9 mouse cellular contexts compared by ENCODE assay signal in the genomic region with DNA sequence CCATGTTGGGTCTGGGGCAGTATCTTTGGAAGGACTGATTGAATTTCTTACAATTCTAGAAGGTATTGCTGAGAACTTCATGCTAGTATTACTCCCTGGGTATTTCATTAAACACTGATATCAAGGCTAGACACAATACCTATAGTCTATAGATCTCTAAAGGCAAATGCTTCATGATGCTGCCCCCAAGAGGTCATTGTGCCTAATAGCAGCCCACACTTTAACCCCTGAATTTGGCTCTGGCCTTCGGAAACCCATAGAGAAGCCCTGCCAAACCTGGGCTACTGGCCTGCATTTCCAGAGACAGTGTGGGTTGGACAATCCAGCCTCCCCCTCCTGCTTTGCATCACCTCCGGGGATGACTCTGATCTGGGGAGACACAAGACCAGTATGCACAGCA. TPM values are rescaled to one million over a fixed set of nuclear protein-coding genes. Genes with fewer than 3 reads are reported as not detected.
A peak's percentile ranks its signal among the peaks of the same experiment; 100 is the strongest.
DNase-seq lines count a peak whose midpoint lies in the region; ATAC-seq and TF ChIP-seq lines count a peak whose summit lies in the region.
"Had no signal": no experiment of that assay in that cellular context is flagged by ENCODE, and none has a peak within 500 bp of the region (broad histone marks: within the 10 kb centered on the region; RNA-seq: fewer than 3 reads in every experiment).

No protein-coding gene starts in this region.

- peak; percentile 1 for DNase-seq in cerebellum, adult 9-10 months
- DNase-seq in cerebellum, adult 9-11 months = no peak
- peak; percentile 39 for DNase-seq in limb, embryonic 11.5 days (ENCODE audit: low spot score)
- no peak for DNase-seq in limb, embryonic 10.5 days (ENCODE audit: low spot score)
- DNase-seq in ZHBTc4 (ENCODE audit: low read depth, low spot score) = peak; percentile 56
- DNase-seq in limb, embryonic 14.5 days (ENCODE audit: low spot score) = peak; percentile 36
- no peak for DNase-seq in spleen, postnatal 14 days (ENCODE audit: low spot score in 2 of 2)
- no peak for DNase-seq in spleen, adult 18-20 months
- DNase-seq: liver, embryonic 13.5 days had no signal

- H3K4me1 ChIP-seq in limb, embryonic 11.5 days (ENCODE audit: control insufficient read depth, insufficient read depth, low read length) = no peaks in the 10 kb centered on the region
- 0 out of 2 replicates have a peak, but pooled peaks cover 3% of the 10 kb centered on the region for H3K4me1 ChIP-seq in limb, embryonic 10.5 days
- H3K4me1 ChIP-seq in limb, embryonic 14.5 days (ENCODE audit: control insufficient read depth, insufficient read depth, low read length) = no peaks in the 10 kb centered on the region
- H3K4me1 ChIP-seq: liver, embryonic 13.5 days had no signal

- TF ChIP-seq POLR2A in limb, embryonic 14.5 days (IDR thresholded peaks at IDR 0.05; ENCODE audit: borderline replicate concordance, extremely low read depth, insufficient read depth, insufficient read length) = no peak

- H3K9ac ChIP-seq in limb, embryonic 11.5 days (ENCODE audit: low read length) = no peak overlapping the region
- no peak overlapping the region for H3K9ac ChIP-seq in limb, embryonic 14.5 days (ENCODE audit: low read depth, low read length, severe bottlenecking)
- H3K9ac ChIP-seq: liver, embryonic 13.5 days had no signal

- H3K9me3 ChIP-seq in limb, embryonic 11.5 days (ENCODE audit: control insufficient read depth, low read length) = no peaks in the 10 kb centered on the region
- H3K9me3 ChIP-seq in limb, embryonic 10.5 days (replicated peaks) = no peaks in the 10 kb centered on the region
- H3K9me3 ChIP-seq in limb, embryonic 14.5 days (ENCODE audit: control insufficient read depth, low read length) = no peaks in the 10 kb centered on the region
- H3K9me3 ChIP-seq: liver, embryonic 13.5 days had no signal

- WGBS in limb, embryonic 11.5 days = 29% methylated on average over 2 of the region's 2 CpGs
- 34% methylated on average over 2 of the region's 2 CpGs for WGBS in limb, embryonic 10.5 days
- WGBS in limb, embryonic 14.5 days = 30% methylated on average over 2 of the region's 2 CpGs

- no peaks in the 10 kb centered on the region for H3K27me3 ChIP-seq in limb, embryonic 11.5 days (ENCODE audit: control insufficient read depth, insufficient read depth, low read length)
- H3K27me3 ChIP-seq in limb, embryonic 10.5 days (ENCODE audit: low read depth, poor library complexity, severe bottlenecking) = no peaks in the 10 kb centered on the region
- H3K27me3 ChIP-seq in limb, embryonic 14.5 days (ENCODE audit: control insufficient read depth, insufficient read depth, low read length) = no peaks in the 10 kb centered on the region
- H3K27me3 ChIP-seq: liver, embryonic 13.5 days had no signal

- ATAC-seq in limb, embryonic 11.5 days (ENCODE audit: insufficient number of reproducible peaks, low FRiP score, low TSS enrichment, low read depth) = no peak
- no peak for ATAC-seq in limb, embryonic 14.5 days (ENCODE audit: low FRiP score, low read depth)

- H3K27ac ChIP-seq in limb, embryonic 11.5 days (replicated peaks; ENCODE audit: low read depth, low read length) = no peak overlapping the region
- H3K27ac ChIP-seq in limb, embryonic 10.5 days = no peak overlapping the region
- no peak overlapping the region for H3K27ac ChIP-seq in limb, embryonic 14.5 days (replicated peaks; ENCODE audit: low read depth, low read length)
- H3K27ac ChIP-seq: liver, embryonic 13.5 days had no signal

- H3K4me3 ChIP-seq in limb, embryonic 11.5 days (ENCODE audit: low read depth, low read length) = no peak overlapping the region
- no peak overlapping the region for H3K4me3 ChIP-seq in limb, embryonic 10.5 days
- no peak overlapping the region for H3K4me3 ChIP-seq in limb, embryonic 14.5 days (replicated peaks; ENCODE audit: low read length)
- H3K4me3 ChIP-seq: liver, embryonic 13.5 days had no signal

- no peak overlapping the region for H3K4me2 ChIP-seq in limb, embryonic 11.5 days (ENCODE audit: low read depth, severe bottlenecking)
- H3K4me2 ChIP-seq in limb, embryonic 14.5 days (replicated peaks; ENCODE audit: low read depth, low read length, severe bottlenecking) = no peak overlapping the region
- H3K4me2 ChIP-seq: liver, embryonic 13.5 days had no signal

- no peaks in the 10 kb centered on the region for H3K36me3 ChIP-seq in limb, embryonic 11.5 days (ENCODE audit: control insufficient read depth, insufficient read depth, low read length)
- no peaks in the 10 kb centered on the region for H3K36me3 ChIP-seq in limb, embryonic 10.5 days
- no peaks in the 10 kb centered on the region for H3K36me3 ChIP-seq in limb, embryonic 14.5 days (ENCODE audit: control insufficient read depth, insufficient read depth, low read length)
- H3K36me3 ChIP-seq: liver, embryonic 13.5 days had no signal

RNA-seq across cellular contexts. Expression of gene Ireb2, which starts 33.8 kb away (rescaled TPM):
- polyA plus RNA-seq in limb, embryonic 11.5 days (2014; fragmentation: Nextera tagmentation; extraction: Ambion mirVana) = 57.3 and 57.6 TPM in 2 replicates
- polyA plus RNA-seq in limb, embryonic 10.5 days (2016; fragmentation: Nextera tagmentation; extraction: Ambion mirVana) = 40.6 and 46.7 TPM in 2 replicates
- polyA plus RNA-seq in limb, embryonic 14.5 days (2012; rRNA removed) = 39.2 and 39.9 TPM in 2 replicates
- polyA plus RNA-seq in limb, embryonic 14.5 days (2014; fragmentation: Nextera tagmentation; extraction: Ambion mirVana) = 38.0 and 43.0 TPM in 2 replicates

Comparison
In these comparisons a context has a peak if more than half of its experiments do, and no peak if none do; other contexts are left out.
1. DNase-seq: peak in cerebellum, adult 9-10 months (single experiment), limb, embryonic 11.5 days (single experiment), ZHBTc4 (single experiment) and limb, embryonic 14.5 days (single experiment); none in cerebellum, adult 9-11 months (single experiment), limb, embryonic 10.5 days (single experiment), spleen, postnatal 14 days (0 of 2) and spleen, adult 18-20 months (0 of 2).